Mouse (Mus musculus): ENCODE measurements around the gene Zfp809.

DNA sequence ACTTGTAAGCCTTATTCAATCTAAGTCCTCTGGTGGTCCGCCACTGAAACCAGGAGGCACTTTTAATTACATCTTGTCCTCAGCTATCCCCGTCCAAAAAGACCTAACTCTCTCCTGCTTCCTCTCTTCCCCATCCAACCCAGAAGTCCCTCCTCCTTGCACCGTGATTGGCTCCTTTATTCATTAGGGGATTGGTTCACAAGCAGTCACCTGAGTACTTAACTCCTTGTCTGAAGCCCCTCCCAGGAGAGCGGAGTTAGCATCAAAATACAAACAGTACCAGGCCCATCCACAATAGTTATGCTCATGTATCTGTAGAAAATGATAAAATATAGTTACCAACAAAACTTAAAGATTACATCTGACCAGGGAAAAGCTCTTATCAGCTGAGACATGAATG is 14.5 kb downstream of the Zfp809 start:
- no peak for TF ChIP-seq EP300 (IDR thresholded peaks at IDR 0.05; ENCODE audit: low read depth)
- no peak for TF ChIP-seq CTCF (IDR thresholded peaks at IDR 0.05; ENCODE audit: low read depth)
